Mouse (Mus musculus) hindbrain, embryonic 11.5 days (tissue): ENCODE data around the gene Deaf1. TPM values are rescaled to one million over a fixed set of nuclear protein-coding genes. Genes with fewer than 3 reads are reported as not detected.

Experiments used
- ATAC-seq: fragments of 200-750 bp; cut with Nextera tagmentation; 2 replicates; pipeline ENCODE4 v1.8.0; 2017; ENCODE audit warnings: mild to moderate bottlenecking, moderate TSS enrichment, moderate library complexity; ENCODE audit not compliant: low FRiP score
- DNase-seq: peaks from one replicate; pipeline ENCODE4 v3.0.0-alpha.2; 2015; ENCODE audit warnings: low spot score
- H3K27ac ChIP-seq: fragments of 300-500 bp; sonication (generic); 2 replicates; pipeline ENCODE4 v1.5.1; 2014; ENCODE audit warnings: mild to moderate bottlenecking, low read depth, low read length
- H3K27me3 ChIP-seq: fragments of 300-500 bp; sonication (generic); 2 replicates; pipeline ENCODE4 v1.6.1; 2014; ENCODE audit warnings: mild to moderate bottlenecking, low read length, moderate library complexity, mixed read lengths; ENCODE audit not compliant: control insufficient read depth, insufficient read depth
- H3K36me3 ChIP-seq: fragments of 300-500 bp; sonication (generic); 2 replicates; pipeline ENCODE4 v1.6.1; 2014; ENCODE audit warnings: mild to moderate bottlenecking, low read length, moderate library complexity, mixed read lengths; ENCODE audit not compliant: control insufficient read depth, insufficient read depth
- H3K4me1 ChIP-seq: fragments of 300-500 bp; sonication (generic); replicated peaks from 2 replicates; pipeline ENCODE4 v1.6.1; 2014; ENCODE audit warnings: low read length, mixed read lengths; ENCODE audit not compliant: control insufficient read depth, insufficient read depth
- H3K4me2 ChIP-seq: fragments of 300-500 bp; sonication (generic); replicated peaks from 2 replicates; pipeline ENCODE4 v1.6.1; 2014; ENCODE audit warnings: mild to moderate bottlenecking, low read depth, low read length
- H3K4me3 ChIP-seq: fragments of 300-500 bp; sonication (generic); 2 replicates; pipeline ENCODE4 v1.5.1; 2014; ENCODE audit warnings: low read depth, low read length
- H3K9ac ChIP-seq: fragments of 300-500 bp; sonication (generic); 2 replicates; pipeline ENCODE4 v1.6.1; 2014; ENCODE audit warnings: low read depth, low read length
- H3K9me3 ChIP-seq: fragments of 300-500 bp; sonication (generic); 2 replicates; pipeline ENCODE4 v1.6.1; 2016; ENCODE audit warnings: low read length; ENCODE audit not compliant: control insufficient read depth
- WGBS: fragments of 180-500 bp; shearing (Covaris S2); extraction: QIAGEN DNeasy Blood & Tissue Kit; methylation state at CpG from one replicate; pipeline ENCODE4 v1.1.7; 2014; 5-methylcytosine and 5-hydroxymethylcytosine counted together
- polyA plus RNA-seq: library from polyadenylated mRNA; unstranded; fragments of >200 nt; fragmentation: Nextera tagmentation; extraction: Ambion mirVana; gene quantifications from 2 replicates; pipeline ENCODE4 v1.2.1, GENCODE M21; 2014

Gene Deaf1
- polyA plus RNA-seq, 1 experiment from 2014 or later = 75.9 TPM

DNA sequence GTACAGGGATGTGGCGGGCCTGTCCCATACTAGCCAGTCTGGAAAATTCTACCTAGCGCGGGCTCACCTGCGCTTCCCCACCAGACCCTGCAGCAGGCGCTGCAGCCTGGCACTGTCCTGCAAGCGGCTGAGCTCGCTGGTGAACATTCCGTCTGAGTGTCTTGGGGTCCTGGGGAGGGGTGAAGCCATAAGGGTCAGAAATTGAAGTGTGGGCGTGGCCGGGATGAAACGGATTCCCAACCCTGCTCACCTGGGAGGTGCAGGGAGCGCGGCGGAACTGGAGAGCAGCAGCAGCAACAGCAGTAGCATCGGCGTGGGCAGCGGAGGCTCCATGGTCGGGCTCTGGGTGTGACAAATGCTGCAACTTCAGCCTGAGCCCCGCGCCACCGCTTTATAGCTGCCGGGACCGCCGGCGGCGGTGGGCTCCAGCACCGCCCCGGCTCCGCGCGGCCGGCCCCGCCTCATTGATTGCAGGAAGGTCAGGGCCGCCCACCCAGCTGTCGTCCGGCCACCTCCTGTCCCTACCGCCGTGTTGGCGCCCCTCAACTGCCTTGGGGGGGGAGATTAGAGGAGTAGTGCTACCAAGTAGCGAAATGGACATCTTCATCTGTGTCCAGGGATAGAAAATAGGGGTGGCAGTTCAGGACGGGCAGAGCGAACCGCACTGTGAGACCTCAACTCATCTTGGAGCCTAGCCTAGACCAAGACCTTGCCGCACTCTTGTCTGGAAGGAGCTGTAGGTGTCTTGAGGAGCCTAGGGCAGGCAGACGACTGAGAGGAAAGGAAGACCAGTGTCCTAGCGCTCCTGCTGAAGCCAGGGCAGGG, 48.5 kb downstream of the Deaf1 start, which contains the start of gene Sct:
Sct (minus strand) TSS at position 368 of the 825 bp plus-strand sequence.
- no peaks in the 10 kb centered on the region for H3K36me3 ChIP-seq
- peak within 1 kb of the TSS; percentile 87 for H3K4me2 ChIP-seq

DNA sequence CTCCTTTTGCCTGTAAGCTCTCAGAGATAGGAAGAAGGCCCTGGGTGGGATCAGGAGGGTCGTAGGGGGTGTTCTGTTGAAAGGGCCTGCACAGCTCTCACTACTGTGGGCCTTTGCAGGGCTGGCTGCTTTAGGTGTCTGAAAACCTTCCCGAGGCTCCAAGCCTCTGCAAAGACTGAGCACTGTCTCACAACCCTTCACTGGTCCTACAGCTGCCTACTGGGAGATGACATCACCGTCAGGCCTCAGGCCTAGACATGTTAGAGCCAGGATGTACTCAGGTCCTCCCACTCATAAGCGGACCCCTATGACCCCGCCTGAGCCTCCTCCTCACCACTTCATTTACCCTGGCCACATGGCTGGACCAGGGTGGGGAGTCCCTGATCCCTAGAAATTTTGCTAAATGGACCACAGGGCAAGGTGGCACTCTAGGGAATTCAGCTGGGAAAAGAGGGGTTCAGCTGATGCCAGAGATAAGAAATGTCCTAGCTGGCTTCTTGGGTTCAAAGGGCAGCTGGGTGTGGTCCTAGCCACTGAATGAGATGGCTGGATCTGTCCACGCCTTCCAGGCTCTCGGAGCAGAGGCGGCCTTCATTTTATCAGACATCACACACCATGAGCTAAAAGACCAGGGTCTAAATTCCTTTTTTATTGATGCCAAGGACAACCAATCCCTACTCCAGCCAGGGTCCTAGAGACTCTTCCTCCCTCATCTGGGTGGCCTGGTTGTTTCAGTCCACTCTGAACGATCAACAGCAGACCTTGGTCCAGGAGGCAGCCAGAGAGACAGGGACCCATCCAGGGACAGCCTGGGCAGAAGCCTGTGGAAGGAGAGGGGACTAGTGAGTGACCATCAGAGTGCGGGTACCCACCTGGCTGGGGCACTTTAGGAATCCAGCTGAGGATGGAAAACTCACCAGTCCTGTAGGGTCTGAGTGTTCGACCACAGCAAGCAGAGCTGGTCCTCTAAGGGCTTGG, 49.5 kb downstream of the Deaf1 start:
- Histone ChIP-seq H3K9ac (no peak overlapping the region), H3K4me3 (no peak overlapping the region), H3K9me3 (no peaks in the 10 kb centered on the region), H3K36me3 (no peaks in the 10 kb centered on the region), H3K27ac (no peak overlapping the region), H3K4me2 (no peak overlapping the region; the same call in 1 of the 2 replicates), H3K4me1 (peaks cover 5% of the 10 kb centered on the region; the same call in 1 of the 2 replicates), H3K27me3 (0 out of 2 replicates have a peak, but pooled peaks cover 3% of the 10 kb centered on the region)
- DNase-seq (no peak), ATAC-seq (no peak)
- WGBS = 78% methylated on average over 11 of the region's 11 CpGs

More for the DNA sequence above, 48.5 kb downstream of the Deaf1 start, which contains the start of gene Sct:
- H3K4me1 ChIP-seq = peaks cover 5% of the 10 kb centered on the region; the same call in 1 of the 2 replicates
- peak within 1 kb of the TSS; percentile 38 for H3K4me3 ChIP-seq
- peak within 1 kb of the TSS; percentile 39 for H3K9ac ChIP-seq
- DNase-seq (peak; percentile 72), ATAC-seq (peak; percentile 73)
- H3K27ac ChIP-seq = no peak within 1 kb of the TSS
- 2% methylated on average over 42 of the region's 46 CpGs for WGBS
- H3K9me3 ChIP-seq = no peaks in the 10 kb centered on the region
- 0 out of 2 replicates have a peak, but pooled peaks cover 3% of the 10 kb centered on the region for H3K27me3 ChIP-seq

DNA sequence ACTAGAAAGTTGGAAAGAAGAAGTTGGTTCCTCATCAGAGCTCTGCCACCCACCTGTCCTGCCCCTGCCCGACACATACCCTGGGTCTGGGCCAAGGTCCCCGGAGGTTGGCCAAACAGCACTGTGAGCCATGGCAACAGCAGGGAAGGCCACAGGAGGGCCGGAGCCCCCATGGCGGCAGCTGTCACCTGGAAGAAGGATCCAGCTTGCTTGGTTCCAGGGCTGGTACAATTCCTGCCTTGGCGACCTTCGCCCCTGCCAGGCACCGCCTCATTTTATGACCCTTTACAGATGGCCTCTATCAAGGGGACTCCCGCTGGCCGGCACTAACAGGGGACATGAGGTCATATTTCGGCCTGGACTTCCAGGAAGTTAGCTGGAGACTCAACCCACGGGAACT, 50.9 kb downstream of the Deaf1 start, which contains the start of gene Cdhr5:
Cdhr5 (minus strand) TSS at position 241 of the 400 bp plus-strand sequence.
- ATAC-seq (no peak), DNase-seq (no peak)
- no peaks in the 10 kb centered on the region for H3K36me3 ChIP-seq
- H3K27me3 ChIP-seq = 0 out of 2 replicates have a peak, but pooled peaks cover 3% of the 10 kb centered on the region
- H3K4me2 ChIP-seq = no peak within 1 kb of the TSS
- H3K4me1 ChIP-seq = peaks cover 5% of the 10 kb centered on the region; the same call in 1 of the 2 replicates
- 68% methylated on average over 11 of the region's 11 CpGs for WGBS
- H3K4me3 ChIP-seq = no peak within 1 kb of the TSS
- no peak within 1 kb of the TSS for H3K27ac ChIP-seq
- H3K9ac ChIP-seq = no peak within 1 kb of the TSS
- no peaks in the 10 kb centered on the region for H3K9me3 ChIP-seq

DNA sequence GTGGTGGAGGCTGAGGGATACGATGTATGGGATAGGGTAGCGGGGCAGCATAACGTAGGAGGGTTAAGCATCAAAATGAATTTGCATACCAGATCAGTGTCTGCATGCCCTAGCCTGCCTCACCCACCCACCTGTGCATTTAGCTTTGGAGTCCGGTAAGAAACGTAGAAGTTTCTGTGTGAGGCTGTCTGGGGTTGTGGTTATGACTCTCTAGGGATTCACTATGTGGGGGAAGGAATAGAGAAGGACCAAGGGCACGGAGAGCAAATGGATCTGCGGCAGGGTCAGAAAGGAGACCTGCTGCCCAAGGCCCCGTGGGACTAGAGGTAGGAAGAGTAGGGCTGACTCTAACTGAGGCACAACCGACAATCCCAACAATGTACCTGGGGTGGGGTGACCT, 52.1 kb downstream of the Deaf1 start:
- H3K27me3 ChIP-seq = 0 out of 2 replicates have a peak, but pooled peaks cover 3% of the 10 kb centered on the region
- DNase-seq (no peak), ATAC-seq (no peak)
- WGBS = 88% methylated on average over 9 of the region's 9 CpGs
- peaks cover 5% of the 10 kb centered on the region; the same call in 1 of the 2 replicates for H3K4me1 ChIP-seq
- no peaks in the 10 kb centered on the region for H3K36me3 ChIP-seq
- H3K9ac ChIP-seq = no peak overlapping the region
- H3K27ac ChIP-seq = no peak overlapping the region
- no peak overlapping the region for H3K4me3 ChIP-seq
- no peak overlapping the region for H3K4me2 ChIP-seq
- H3K9me3 ChIP-seq = no peaks in the 10 kb centered on the region

DNA sequence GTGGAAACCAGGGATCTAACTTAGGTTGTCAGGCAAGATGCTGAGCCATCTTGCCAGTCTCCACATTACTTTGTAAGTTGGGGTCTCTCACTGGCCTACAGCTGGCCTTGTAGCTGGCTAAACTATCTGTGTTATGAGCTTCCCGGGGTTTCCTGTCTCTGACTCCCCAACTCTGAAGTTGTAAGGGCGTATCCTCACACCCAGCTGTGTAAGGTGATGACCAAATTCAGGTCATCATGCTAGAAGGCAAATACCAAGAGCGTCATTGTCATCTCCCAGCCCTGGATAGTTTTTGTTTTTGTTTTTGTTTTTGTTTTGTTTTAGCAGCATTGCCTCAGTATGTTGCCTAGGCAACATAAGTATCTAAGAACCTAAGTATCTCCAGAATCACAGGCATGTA, 56.9 kb downstream of the Deaf1 start:
- no peak overlapping the region for H3K4me3 ChIP-seq
- 0 out of 2 replicates have a peak, but pooled peaks cover 3% of the 10 kb centered on the region for H3K4me1 ChIP-seq
- no peak overlapping the region for H3K9ac ChIP-seq
- H3K27me3 ChIP-seq = no peaks in the 10 kb centered on the region
- H3K27ac ChIP-seq = no peak overlapping the region
- H3K9me3 ChIP-seq = no peaks in the 10 kb centered on the region
- ATAC-seq (no peak), DNase-seq (no peak)
- WGBS = 81% methylated on average over 3 of the region's 3 CpGs
- H3K36me3 ChIP-seq = no peaks in the 10 kb centered on the region
- no peak overlapping the region for H3K4me2 ChIP-seq

DNA sequence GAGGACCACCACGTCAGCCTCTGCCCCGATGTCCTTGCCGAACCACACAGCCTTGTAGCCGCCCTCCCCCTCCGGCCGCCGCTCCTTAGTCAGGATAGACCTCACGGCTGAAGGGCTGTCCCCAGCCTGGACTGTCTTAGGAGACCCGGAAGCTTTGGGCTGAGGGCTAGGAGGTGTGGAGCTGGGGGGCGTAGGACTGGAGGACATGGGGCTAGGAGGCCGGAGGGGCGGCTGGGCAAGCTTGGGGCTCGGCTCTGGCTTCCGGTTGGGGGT, 58.3 kb downstream of the Deaf1 start:
- H3K4me3 ChIP-seq = no peak overlapping the region
- 0 out of 2 replicates have a peak, but pooled peaks cover 3% of the 10 kb centered on the region for H3K4me1 ChIP-seq
- WGBS = 81% methylated on average over 12 of the region's 14 CpGs
- H3K9me3 ChIP-seq = no peaks in the 10 kb centered on the region
- no peaks in the 10 kb centered on the region for H3K36me3 ChIP-seq
- no peak for ATAC-seq
- no peak overlapping the region for H3K4me2 ChIP-seq
- no peak for DNase-seq
- no peak overlapping the region for H3K27ac ChIP-seq
- H3K9ac ChIP-seq = no peak overlapping the region
- no peaks in the 10 kb centered on the region for H3K27me3 ChIP-seq

DNA sequence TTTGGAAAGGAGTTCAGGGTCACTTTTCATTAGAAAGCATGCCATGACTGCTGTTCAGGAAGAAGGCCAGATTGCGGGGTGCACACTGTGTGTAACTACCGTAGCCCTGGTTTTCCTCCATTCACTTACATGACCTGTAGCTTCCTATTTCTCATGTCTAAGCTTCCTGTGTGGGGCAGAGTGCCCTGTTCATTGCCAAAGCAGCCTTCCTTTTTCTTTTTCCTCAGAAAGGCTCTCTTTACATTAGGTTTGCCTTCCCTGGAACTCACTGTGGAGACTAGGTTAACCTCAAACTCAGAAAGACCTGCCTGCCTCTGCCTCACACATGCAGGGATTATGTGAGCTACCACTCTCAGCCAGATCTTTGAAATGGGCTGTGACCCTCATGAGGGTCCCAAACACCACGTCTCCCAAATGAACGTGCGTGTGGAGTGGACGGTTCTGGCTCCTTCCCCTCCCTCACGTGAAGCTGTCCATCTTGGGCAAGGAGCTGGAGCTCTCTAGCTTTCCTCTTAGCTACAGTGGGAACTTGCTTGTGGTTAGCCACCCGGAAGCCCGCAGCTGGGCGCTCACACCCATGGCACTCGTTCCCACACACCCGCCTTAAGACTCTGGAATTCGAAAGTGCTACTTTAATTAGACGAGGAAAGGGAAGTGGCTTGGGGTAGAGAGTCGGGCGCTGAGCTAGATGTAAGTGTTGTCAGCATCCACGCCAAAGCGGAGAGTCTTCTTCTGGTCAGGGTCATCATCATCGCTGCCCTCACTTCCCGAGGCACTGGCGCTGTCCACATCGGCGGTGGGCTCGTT, 58.8 kb downstream of the Deaf1 start:
- ATAC-seq = no peak
- no peak overlapping the region for H3K9ac ChIP-seq
- 81% methylated on average over 24 of the region's 24 CpGs for WGBS

More for the DNA sequence above, 58.8 kb downstream of the Deaf1 start:
- Histone ChIP-seq H3K27me3 (no peaks in the 10 kb centered on the region), H3K9me3 (no peaks in the 10 kb centered on the region), H3K4me3 (no peak overlapping the region), H3K36me3 (no peaks in the 10 kb centered on the region), H3K4me1 (0 out of 2 replicates have a peak, but pooled peaks cover 3% of the 10 kb centered on the region), H3K27ac (no peak overlapping the region), H3K4me2 (no peak overlapping the region)
- DNase-seq = no peak
